Mouse (Mus musculus): Measurements from ENCODE around the gene Tubb5. TPM values are rescaled to one million over a fixed set of nuclear protein-coding genes. Genes with fewer than 3 reads are reported as not detected.
"Not testable (repeated sequence)": the region's sequence is repeated elsewhere in the genome, so short reads cannot be mapped to it uniquely, and the experiment has no call there.

The Tubb5 gene
- total RNA-seq, 1 experiment from 2014 or later, result 191 TPM

- no peak for ATAC-seq (ENCODE audit: extremely low read depth, insufficient number of reproducible peaks, low FRiP score, poor library complexity, severe bottlenecking)
Measured at GRCm38 (mm10) chr17:35864832-35865353, 26.8 kb upstream of the Tubb5 start.

DNA sequence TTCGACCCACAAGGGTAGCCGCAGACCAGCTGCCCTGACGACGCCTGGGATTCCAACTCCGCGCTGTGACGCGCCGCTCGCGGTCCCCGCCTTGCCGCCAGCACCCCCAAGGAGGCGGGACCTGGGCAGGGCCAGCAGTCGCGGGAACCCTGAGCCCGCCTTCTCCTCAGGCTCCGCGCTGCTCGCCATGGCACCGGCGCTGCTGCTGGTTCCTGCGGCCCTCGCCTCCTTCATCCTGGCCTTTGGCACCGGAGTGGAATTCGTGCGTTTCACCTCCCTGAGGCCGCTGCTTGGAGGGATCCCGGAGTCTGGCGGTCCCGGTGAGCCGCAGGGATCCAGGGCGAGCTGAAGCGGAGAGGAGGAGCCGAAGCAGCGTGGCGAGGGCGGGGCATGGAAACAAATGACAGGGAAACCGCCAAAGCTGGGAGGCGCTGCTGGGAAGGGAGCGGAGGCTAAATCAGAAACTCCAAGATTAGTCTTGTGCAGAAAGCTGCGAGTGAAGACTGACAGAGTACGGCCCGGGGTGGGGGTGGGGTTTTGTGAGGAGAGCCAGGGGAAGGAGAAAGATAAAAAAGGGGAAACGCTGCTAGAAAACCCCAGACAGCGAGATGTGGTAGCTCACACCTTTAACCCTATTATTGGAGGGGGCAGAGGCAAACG lies 23.2 kb upstream of the Tubb5 start, which contains the start of gene Nrm:
Gene Nrm (plus strand): TSS at position 121 of the 660 bp plus-strand sequence.
- ATAC-seq (ENCODE audit: extremely low read depth, insufficient number of reproducible peaks, low FRiP score, poor library complexity, severe bottlenecking), result peak; percentile 67

GRCm38 (mm10) chr17:35860831-35861197 lies 22.7 kb upstream of the Tubb5 start:
- ATAC-seq (ENCODE audit: extremely low read depth, insufficient number of reproducible peaks, low FRiP score, poor library complexity, severe bottlenecking), result no peak

DNA sequence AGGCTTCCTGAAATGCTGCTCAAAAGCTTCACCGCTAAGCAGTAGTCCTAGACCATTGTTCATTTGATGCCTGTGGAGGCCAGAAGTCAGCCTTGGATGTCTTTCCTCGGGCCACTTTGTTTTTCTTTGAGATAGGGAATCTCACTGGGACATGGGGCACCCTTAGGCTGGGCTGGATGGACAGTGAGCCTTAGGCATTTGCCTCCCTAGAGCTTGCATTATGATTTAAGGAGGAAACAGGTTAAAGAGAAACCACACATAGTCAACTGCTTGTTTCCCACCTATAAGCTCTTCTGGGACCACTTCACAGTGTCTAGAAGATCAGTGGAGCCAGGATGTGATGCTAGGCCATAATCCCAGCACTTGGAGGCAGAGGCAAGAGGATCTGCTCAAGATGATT lies 21.7 kb upstream of the Tubb5 start:
- no peak for ATAC-seq (ENCODE audit: extremely low read depth, insufficient number of reproducible peaks, low FRiP score, poor library complexity, severe bottlenecking)

- ATAC-seq (ENCODE audit: extremely low read depth, insufficient number of reproducible peaks, low FRiP score, poor library complexity, severe bottlenecking), result no peak
Measured at GRCm38 (mm10) chr17:35859371-35859770, 21.3 kb upstream of the Tubb5 start.

GRCm38 (mm10) chr17:35850974-35851373 lies 12.9 kb upstream of the Tubb5 start:
- ATAC-seq (ENCODE audit: extremely low read depth, insufficient number of reproducible peaks, low FRiP score, poor library complexity, severe bottlenecking), result no peak

DNA sequence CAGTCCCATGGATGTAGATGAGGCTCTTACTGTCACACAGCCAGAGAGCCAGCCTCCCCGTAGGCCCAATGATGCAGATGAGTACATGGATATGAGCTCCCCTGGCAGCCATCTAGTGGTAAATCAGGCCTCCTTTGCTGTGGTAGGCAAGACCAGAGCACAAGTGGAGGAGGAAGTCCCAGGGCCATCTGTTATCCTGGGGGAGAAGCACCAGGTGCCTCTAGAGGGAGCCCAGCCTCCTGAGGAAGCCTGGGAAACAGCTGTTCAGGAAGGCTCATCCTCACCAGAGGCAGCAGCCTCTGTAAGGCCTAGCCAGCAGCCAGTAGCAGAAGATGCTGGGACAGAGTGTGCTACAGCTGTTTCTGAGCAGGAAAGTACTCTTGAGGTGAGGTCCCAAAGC lies 10.0 kb upstream of the Tubb5 start:
- no peak for ATAC-seq (ENCODE audit: extremely low read depth, insufficient number of reproducible peaks, low FRiP score, poor library complexity, severe bottlenecking)

DNA sequence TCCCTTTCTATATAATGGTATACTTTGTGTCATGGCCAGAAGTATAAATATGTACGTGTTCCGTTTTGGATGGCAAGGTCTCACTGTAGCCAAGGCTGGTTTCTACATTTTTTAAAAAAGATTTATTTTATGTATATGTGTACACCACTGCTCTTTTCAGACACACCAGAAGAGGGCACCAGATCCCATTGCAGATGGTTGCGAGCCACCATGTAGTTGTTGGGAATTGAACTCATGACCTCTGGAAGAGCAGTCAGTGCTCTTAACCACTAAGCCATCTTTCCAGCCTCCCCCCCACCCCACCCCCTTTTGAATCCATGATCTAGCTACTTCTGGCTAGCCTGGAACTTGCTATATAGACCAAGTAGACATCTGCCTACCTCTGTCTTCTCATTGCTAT lies 5.4 kb upstream of the Tubb5 start:
- no peak for ATAC-seq (ENCODE audit: extremely low read depth, insufficient number of reproducible peaks, low FRiP score, poor library complexity, severe bottlenecking)

DNA sequence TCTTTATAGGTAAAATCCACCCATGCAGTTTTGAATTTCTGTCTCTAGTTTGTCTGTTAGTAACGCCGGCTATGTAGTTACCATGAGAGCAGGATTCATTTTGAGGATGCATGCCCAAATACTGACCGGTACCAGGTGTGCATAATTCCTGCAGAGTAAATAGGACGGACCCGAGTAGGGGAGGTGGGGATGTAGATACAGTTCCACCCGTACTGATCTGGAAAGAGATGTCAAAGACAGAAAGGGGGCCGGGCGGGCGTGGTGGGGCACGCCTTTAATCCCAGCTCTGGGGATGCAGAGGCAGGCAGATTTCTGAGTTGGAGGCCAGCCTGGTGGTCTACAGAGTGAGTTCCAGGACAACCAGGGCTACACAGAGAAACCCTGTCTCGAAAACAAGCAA lies 3.9 kb upstream of the Tubb5 start:
- ATAC-seq (ENCODE audit: extremely low read depth, insufficient number of reproducible peaks, low FRiP score, poor library complexity, severe bottlenecking), result no peak

GRCm38 (mm10) chr17:35841076-35841950 lies 3.2 kb upstream of the Tubb5 start, which contains the start of gene Mdc1:
Mdc1 (plus strand) TSS chr17:35841515.
- ATAC-seq (ENCODE audit: extremely low read depth, insufficient number of reproducible peaks, low FRiP score, poor library complexity, severe bottlenecking), result peak; percentile 90

DNA sequence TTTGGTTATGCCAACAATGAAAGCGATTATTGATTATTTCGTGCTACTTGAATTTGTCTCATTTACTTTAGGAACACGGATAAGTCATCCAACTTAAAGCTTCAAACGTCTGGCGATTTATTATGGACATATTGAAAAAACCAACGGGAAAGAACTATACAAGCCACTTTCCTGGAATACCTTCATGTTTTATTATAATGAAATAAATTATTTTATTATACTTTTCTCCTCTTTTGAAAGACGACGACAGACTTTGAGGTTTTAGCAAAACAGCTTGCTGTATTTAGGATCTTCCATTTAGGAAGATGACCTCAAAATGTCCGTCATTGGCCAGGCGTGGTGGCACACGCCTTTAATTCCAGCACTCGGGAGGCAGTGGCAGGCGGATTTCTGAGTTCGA lies 2.5 kb upstream of the Tubb5 start:
- no peak for ATAC-seq (ENCODE audit: extremely low read depth, insufficient number of reproducible peaks, low FRiP score, poor library complexity, severe bottlenecking)

DNA sequence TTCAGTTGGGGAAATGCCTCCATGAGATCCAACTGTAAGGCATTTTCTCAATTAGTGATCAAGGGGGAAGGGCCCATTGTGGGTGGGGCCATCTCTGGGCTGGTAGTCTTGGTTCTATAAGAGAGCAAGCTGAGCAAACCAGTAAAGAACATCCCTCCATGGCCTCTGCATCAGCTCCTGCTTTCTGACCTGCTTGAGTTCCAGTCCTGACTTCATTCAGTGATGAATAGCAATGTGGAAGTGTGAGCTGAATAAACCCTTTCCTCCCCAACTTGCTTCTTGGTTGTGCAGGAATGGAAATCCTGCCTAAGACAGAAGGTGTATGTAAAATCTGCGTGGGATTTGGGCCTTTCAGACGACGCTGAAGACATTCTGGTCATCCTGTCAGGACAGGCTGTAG lies 896 bp upstream of the Tubb5 start:
- ATAC-seq (ENCODE audit: extremely low read depth, insufficient number of reproducible peaks, low FRiP score, poor library complexity, severe bottlenecking), result not testable (repeated sequence)

- ATAC-seq (ENCODE audit: extremely low read depth, insufficient number of reproducible peaks, low FRiP score, poor library complexity, severe bottlenecking), result no peak
Measured at GRCm38 (mm10) chr17:35838570-35838969, 464 bp upstream of the Tubb5 start.

- ATAC-seq (ENCODE audit: extremely low read depth, insufficient number of reproducible peaks, low FRiP score, poor library complexity, severe bottlenecking), result no peak
Measured at GRCm38 (mm10) chr17:35837487-35837886, 619 bp downstream of the Tubb5 start.

DNA sequence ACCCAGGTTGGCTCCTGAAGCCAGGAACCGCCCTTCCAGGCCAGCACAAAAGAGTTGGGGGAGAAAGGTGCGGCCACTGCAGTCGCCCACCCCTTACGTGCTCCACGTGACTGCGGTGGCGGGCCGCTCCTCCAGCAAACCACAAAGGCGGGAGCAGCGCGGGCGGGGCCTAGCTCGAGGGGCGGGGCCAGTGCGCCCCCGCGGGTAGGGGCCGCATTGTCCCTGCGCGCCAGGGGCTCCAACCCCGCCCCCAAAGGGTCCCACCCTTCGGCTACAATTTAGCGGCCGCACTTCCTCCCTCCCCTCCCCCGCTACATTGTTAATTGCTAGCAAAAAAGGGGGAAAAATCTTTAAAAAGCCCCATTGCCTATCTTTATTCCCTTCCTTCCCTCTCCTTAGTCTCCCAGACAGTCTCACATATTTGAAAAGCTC lies 1.1 kb downstream of the Tubb5 start:
- ATAC-seq (ENCODE audit: extremely low read depth, insufficient number of reproducible peaks, low FRiP score, poor library complexity, severe bottlenecking), result no peak

DNA sequence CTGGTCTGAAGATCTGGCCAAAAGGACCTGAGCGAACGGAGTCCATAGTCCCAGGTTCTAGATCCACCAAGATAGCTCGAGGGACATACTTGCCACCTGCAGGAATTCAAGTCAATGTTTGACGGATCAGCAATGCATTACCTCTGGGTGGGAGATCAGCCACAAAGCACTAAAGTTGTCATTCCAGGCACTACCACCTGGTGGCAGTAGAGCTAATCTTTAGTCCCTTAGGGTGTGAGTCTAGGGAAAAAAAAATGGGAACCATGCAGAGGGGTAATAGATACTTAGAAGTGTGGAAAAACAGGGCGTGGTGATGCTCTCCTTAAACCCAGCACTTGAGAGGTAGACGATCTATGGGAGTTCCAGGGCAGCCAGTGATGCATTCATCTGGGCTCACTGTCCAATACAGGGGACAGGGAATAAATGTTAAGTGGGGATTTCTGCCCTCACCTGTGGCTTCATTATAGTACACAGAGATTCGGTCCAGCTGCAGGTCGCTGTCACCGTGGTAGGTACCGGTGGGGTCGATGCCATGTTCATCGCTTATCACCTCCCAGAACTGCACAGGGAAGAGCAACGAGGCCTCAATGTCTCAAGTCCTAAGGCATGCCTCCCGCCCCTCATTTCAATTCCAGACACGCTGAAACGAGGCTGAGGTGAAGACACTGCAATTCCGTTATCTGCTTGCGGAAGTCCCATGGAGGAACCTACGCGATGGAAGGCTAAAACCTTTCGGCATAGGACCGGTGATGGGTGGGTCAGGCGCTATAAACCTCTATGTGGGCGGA lies 1.7 kb downstream of the Tubb5 start:
- peak; percentile 39 for ATAC-seq (ENCODE audit: extremely low read depth, insufficient number of reproducible peaks, low FRiP score, poor library complexity, severe bottlenecking)

- ATAC-seq (ENCODE audit: extremely low read depth, insufficient number of reproducible peaks, low FRiP score, poor library complexity, severe bottlenecking), result no peak
Measured at GRCm38 (mm10) chr17:35835424-35836140, 2.5 kb downstream of the Tubb5 start.

DNA sequence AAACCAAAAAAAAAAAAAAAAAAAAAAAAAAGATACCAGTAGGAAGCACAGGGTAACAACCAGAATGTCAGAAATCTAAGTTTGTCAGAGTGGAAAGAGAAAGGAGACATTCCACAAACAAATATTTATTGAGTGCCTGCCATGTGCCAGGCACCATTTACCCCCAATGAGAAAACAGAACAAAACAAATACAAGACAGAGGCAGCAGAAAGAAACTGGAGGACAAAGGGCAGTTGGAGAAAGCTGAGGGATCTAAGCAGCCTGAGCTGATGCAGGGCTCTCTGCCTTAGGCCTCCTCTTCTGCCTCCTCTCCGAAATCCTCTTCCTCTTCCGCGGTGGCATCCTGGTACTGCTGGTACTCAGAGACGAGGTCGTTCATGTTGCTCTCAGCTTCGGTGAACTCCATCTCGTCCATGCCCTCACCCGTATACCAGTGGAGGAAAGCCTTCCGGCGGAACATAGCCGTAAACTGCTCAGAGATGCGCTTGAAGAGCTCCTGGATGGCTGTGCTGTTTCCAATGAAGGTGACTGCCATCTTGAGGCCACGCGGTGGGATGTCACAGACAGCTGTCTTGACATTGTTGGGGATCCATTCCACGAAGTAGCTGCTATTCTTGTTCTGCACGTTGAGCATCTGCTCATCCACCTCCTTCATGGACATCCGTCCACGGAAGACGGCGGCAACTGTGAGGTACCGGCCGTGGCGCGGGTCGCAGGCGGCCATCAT lies 3.2 kb downstream of the Tubb5 start:
- no peak for ATAC-seq (ENCODE audit: extremely low read depth, insufficient number of reproducible peaks, low FRiP score, poor library complexity, severe bottlenecking)
